Mouse (Mus musculus) cortical plate, adult 2 months (tissue): ENCODE data around the gene Mtcl1.

Source experiments
- CTCF ChIP-seq: fragments of 200-500 bp; IDR thresholded peaks from 2 replicates; pipeline ENCODE4 v1.5.1; 2011; ENCODE audit warnings: mild to moderate bottlenecking, control low read depth, low read length; ENCODE audit not compliant: insufficient read depth; ENCODE audit errors: extremely low read depth
- POLR2A ChIP-seq: fragments of 200-500 bp; IDR thresholded peaks from 2 replicates; pipeline ENCODE4 v1.6.1; 2011; ENCODE audit warnings: mild to moderate bottlenecking, low read length, control low read depth; ENCODE audit not compliant: insufficient read depth; ENCODE audit errors: extremely low read depth

DNA sequence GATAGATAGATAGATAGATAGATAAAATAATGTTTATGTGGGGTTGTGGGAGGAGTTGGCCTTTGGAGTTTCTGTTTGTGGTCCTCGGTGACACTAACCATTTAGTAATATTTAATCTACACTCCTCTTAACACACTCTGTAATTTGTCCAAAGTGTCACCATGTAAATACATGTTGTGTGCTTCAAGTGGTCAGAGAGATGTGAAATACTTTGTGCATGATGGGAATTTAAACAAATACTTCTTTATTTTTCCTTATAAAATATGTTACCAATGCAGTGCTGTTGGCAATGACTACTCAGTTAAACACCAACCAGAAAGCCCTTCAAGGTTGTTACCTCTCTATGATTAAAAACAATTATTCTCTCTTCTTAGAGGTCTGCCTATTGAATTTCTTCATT is 83.9 kb downstream of the Mtcl1 start:
- TF ChIP-seq POLR2A: no peak
- TF ChIP-seq CTCF: no peak
